Mouse (Mus musculus) kidney, postnatal 0 days (tissue): ENCODE measurements around the gene Tenm4. TPM values are rescaled to one million over a fixed set of nuclear protein-coding genes. Genes with fewer than 3 reads are reported as not detected.
A peak's percentile ranks its signal among the peaks of the same experiment; 100 is the strongest.

ENCODE experiments used
- ATAC-seq: fragments of 200-750 bp; cut with Nextera tagmentation; replicated peaks from 2 replicates; pipeline ENCODE4 v1.8.0; 2017; ENCODE audit warnings: low read depth, moderate number of reproducible peaks, moderate TSS enrichment, moderate library complexity; ENCODE audit not compliant: low FRiP score
- DNase-seq: peaks from one replicate; pipeline ENCODE4 v3.0.0-alpha.2; 2016; ENCODE audit warnings: low spot score
- H3K27ac ChIP-seq: fragments of 300-500 bp; sonication (generic); 2 replicates; pipeline ENCODE4 v1.5.1; 2014; ENCODE audit warnings: mild to moderate bottlenecking
- H3K27me3 ChIP-seq: fragments of 300-500 bp; sonication (generic); 2 replicates; pipeline ENCODE4 v1.6.1; 2014; ENCODE audit warnings: low read length, mixed read lengths; ENCODE audit not compliant: insufficient read depth
- H3K36me3 ChIP-seq: fragments of 300-500 bp; sonication (generic); 2 replicates; pipeline ENCODE4 v1.6.1; 2014; ENCODE audit warnings: low read length, mixed read lengths; ENCODE audit not compliant: insufficient read depth
- H3K4me1 ChIP-seq: fragments of 300-500 bp; sonication (generic); replicated peaks from 2 replicates; pipeline ENCODE4 v1.6.1; 2014; ENCODE audit warnings: antibody characterized with exemption, low read length, mixed read lengths; ENCODE audit not compliant: insufficient read depth
- H3K4me2 ChIP-seq: fragments of 300-500 bp; sonication (generic); 2 replicates; pipeline ENCODE4 v1.6.1; 2014; ENCODE audit warnings: mild to moderate bottlenecking, low read length, moderate library complexity, mixed read lengths
- H3K4me3 ChIP-seq: fragments of 300-500 bp; sonication (generic); replicated peaks from 2 replicates; pipeline ENCODE4 v1.5.1; 2014; ENCODE audit warnings: low read depth, low read length
- H3K9ac ChIP-seq: fragments of 300-500 bp; sonication (generic); 2 replicates; pipeline ENCODE4 v1.6.1; 2014; ENCODE audit warnings: low read depth, low read length
- H3K9me3 ChIP-seq: fragments of 300-500 bp; sonication (generic); replicated peaks from 2 replicates; pipeline ENCODE4 v1.6.1; 2016; ENCODE audit warnings: low read length, inconsistent platforms, mixed read lengths
- CTCF ChIP-seq: IDR thresholded peaks from 2 replicates; pipeline ENCODE4 v1.5.1; 2016; ENCODE audit warnings: antibody characterized with exemption, low read depth, mild to moderate bottlenecking, moderate library complexity
- WGBS: fragments of 180-500 bp; shearing (Covaris S2); extraction: QIAGEN DNeasy Blood & Tissue Kit; methylation state at CpG from one replicate; pipeline ENCODE4 v1.1.7; 2014; 5-methylcytosine and 5-hydroxymethylcytosine counted together
- polyA plus RNA-seq: library from polyadenylated mRNA; unstranded; fragments of >200 nt; fragmentation: Nextera tagmentation; extraction: Ambion mirVana; gene quantifications from 2 replicates; pipeline ENCODE4 v1.2.1, GENCODE M21; 2015

Gene Tenm4
- polyA plus RNA-seq, 1 experiment from 2014 or later, result 22.6 TPM

DNA sequence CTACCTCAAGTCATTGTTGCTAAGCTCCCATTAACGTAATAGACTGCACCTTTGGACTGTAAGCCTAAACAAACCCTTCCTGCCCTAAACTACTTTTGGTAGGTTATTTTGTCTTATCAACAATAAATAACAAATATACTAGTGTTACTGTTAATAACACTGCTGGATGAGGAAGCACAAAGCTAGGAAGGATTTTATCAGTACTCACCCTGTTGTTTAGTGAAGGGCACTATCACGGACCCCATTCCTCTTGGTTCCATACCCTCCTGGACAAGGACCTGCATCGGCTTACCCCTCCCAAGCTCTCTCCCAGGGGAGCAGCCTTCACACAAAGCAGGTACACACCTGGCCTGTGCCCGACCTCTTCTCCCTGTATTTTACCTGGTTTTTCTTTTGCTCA, 611.6 kb downstream of the Tenm4 start:
- no peaks in the 10 kb centered on the region for H3K27me3 ChIP-seq
- H3K4me2 ChIP-seq, result no peak overlapping the region
- DNase-seq, result no peak
- no peak overlapping the region for H3K4me3 ChIP-seq
- WGBS, result 92% methylated on average over 4 of the region's 4 CpGs
- H3K27ac ChIP-seq, result no peak overlapping the region
- no peak for TF ChIP-seq CTCF
- no peak for ATAC-seq
- H3K9ac ChIP-seq, result no peak overlapping the region
- H3K4me1 ChIP-seq, result no peaks in the 10 kb centered on the region
- no peaks in the 10 kb centered on the region for H3K36me3 ChIP-seq
- H3K9me3 ChIP-seq, result no peaks in the 10 kb centered on the region

DNA sequence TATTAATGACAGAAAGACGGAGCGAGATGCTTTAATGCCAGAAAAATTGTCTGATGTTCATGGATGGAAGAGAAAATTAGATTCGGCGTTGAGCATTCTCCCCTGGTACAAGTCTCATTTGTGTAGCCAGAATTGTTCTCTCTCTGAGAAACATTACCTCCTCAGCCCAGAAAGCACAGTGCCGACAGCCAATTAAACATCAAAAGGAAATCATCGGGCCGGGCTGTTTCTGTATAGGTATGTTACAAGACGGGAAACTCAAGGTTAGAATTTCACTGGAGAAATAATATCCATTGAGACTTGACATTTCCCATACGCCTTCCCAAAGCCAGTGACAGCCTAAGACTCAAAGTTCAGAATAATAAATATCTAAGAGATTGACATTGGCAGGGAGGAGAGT, 614.8 kb downstream of the Tenm4 start:
- WGBS, result 29% methylated on average over 9 of the region's 9 CpGs
- Histone ChIP-seq H3K9ac (no peak overlapping the region), H3K36me3 (no peaks in the 10 kb centered on the region), H3K4me2 (no peak overlapping the region), H3K27me3 (no peaks in the 10 kb centered on the region), H3K9me3 (no peaks in the 10 kb centered on the region), H3K27ac (no peak overlapping the region), H3K4me1 (no peaks in the 10 kb centered on the region), H3K4me3 (no peak overlapping the region)
- DNase-seq (peak; percentile 73), ATAC-seq (no peak)
- no peak for TF ChIP-seq CTCF

DNA sequence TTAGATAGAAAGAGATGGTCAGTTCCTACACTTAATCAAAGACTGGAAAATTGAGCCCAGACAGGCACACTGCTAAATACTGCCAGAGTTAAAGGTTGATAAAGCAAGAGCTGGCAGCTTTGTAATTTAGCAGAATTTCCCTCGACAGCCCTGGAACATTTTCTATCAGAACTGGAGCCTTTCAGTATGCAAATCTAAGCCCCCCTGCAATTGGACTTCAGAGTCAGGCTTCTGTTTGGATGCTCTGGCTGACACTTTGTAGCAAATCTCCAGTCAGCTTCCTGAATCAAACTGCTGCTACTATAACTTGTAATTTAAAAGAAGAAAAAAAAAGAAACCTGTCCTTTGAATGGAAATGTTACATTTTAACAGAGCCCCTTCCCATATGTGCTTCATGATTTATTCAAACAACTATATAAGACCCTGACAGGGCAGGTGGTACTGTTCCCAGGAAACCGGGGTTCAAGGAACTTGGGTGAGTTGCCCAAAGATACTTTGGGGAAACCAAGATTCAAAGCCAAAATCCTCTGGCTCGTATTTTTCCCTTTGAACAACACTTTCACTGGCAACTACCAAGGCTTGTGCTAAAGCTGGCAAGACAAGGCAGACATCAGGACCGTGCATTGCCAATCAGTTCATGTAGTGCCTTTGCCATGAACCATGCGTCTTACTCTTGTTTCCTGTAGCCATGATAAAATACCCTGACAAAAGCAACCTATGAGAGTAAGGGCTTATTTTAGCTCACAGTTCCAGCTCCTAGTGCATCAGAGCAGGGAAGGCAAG, 615.4 kb downstream of the Tenm4 start:
- Histone ChIP-seq H3K4me3 (no peak overlapping the region), H3K9ac (no peak overlapping the region), H3K4me1 (no peaks in the 10 kb centered on the region), H3K4me2 (no peak overlapping the region), H3K36me3 (no peaks in the 10 kb centered on the region), H3K27ac (no peak overlapping the region), H3K27me3 (no peaks in the 10 kb centered on the region), H3K9me3 (no peaks in the 10 kb centered on the region)
- no peak for TF ChIP-seq CTCF
- 68% methylated on average over 5 of the region's 5 CpGs for WGBS
- ATAC-seq (no peak), DNase-seq (no peak)

DNA sequence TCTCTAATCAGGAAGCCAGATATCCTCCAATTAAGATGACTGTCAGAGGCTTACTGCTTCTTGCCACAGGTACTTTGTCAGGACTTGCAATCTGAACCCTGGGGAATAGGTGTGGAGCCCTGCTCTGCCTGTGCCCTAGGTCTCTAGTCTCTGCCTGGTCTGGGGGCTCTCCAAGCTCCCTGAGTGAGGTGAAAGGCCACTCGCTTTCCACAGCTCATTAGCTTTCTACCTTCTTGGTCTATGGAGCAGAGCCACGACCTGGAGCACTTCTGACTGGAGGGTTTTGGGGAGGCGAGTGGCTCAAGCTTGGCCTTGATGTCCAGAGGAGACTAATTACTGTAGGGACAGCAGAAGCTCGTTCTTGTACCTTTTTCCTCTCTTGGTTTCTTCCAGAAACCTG, 617.1 kb downstream of the Tenm4 start:
- no peaks in the 10 kb centered on the region for H3K9me3 ChIP-seq
- H3K27ac ChIP-seq, result no peak overlapping the region
- H3K27me3 ChIP-seq, result no peaks in the 10 kb centered on the region
- peak; percentile 37 for DNase-seq
- no peak overlapping the region for H3K4me2 ChIP-seq
- no peak for TF ChIP-seq CTCF
- no peak overlapping the region for H3K4me3 ChIP-seq
- H3K4me1 ChIP-seq, result no peaks in the 10 kb centered on the region
- no peak overlapping the region for H3K9ac ChIP-seq
- ATAC-seq, result no peak; the same call in 1 of the 2 replicates
- WGBS, result 45% methylated on average over 4 of the region's 4 CpGs
- H3K36me3 ChIP-seq, result no peaks in the 10 kb centered on the region

DNA sequence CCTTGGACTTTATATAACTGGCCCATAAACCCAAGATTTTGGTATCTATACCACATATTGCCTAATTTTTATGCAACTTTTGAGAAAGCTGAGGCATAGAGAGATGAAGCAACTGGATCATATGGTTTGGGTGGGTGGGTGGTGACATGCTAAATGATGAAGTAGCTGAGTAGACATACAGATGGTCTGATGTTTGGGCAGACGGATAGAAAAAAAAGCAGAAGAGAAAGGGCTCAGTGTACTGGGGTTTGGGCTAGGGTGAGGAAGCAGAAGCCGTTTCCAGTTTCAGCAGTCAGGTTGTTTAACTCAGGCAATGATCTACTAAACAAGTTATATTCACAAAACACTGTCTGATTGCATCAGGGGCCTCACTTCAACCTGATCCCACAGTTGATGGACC, 619.3 kb downstream of the Tenm4 start:
- ATAC-seq, result no peak
- no peak overlapping the region for H3K27ac ChIP-seq
- H3K9ac ChIP-seq, result no peak overlapping the region
- H3K4me2 ChIP-seq, result no peak overlapping the region
- H3K27me3 ChIP-seq, result no peaks in the 10 kb centered on the region
- H3K4me3 ChIP-seq, result no peak overlapping the region
- H3K9me3 ChIP-seq, result no peaks in the 10 kb centered on the region
- H3K4me1 ChIP-seq, result no peaks in the 10 kb centered on the region
- no peak for DNase-seq
- H3K36me3 ChIP-seq, result no peaks in the 10 kb centered on the region
- no peak for TF ChIP-seq CTCF
- WGBS, result 66% methylated on average over 2 of the region's 2 CpGs

DNA sequence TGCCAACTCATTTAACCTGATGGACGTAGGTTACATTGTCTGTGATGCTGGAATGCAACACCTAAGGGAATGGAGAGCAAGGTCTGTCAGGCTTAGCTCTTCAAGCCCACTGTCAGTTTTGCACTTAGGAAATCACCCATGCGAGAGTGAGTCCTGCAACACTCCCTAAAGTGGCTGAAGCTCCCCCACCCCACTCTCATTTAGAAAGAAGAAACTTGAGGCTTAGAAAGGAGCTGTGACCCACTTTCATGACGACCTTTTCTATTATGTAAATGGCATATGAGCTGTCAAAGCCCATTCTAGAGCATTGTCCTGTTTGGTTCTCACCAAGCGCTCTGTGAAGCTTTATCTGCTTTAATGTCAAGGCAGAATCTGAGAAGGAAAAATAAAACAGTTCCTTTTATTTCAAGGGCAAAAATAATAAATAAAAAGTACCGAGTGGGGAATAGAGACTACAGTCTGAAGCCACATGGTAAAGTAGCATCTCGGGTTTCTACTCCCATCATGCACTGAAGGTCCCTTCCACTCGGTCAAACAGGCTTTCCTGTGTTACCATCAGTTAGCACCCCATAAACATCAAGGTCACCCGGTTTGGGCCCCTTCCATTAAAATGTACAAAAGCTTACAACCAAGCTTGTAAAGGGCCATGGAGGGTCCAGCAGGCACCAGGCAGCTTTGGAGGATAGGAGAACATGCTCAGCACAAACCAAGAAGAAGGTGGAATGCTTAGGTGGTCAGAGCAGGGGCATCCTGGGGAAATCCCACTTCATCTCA, 621.6 kb downstream of the Tenm4 start:
- Histone ChIP-seq H3K27me3 (no peaks in the 10 kb centered on the region), H3K9me3 (no peaks in the 10 kb centered on the region), H3K4me1 (peaks cover 18% of the 10 kb centered on the region), H3K27ac (no peak overlapping the region), H3K4me3 (no peak overlapping the region), H3K4me2 (no peak overlapping the region), H3K9ac (no peak overlapping the region), H3K36me3 (no peaks in the 10 kb centered on the region)
- ATAC-seq, result no peak
- 48% methylated on average over 8 of the region's 8 CpGs for WGBS
- no peak for TF ChIP-seq CTCF
- peak; percentile 27 for DNase-seq
